Mouse (Mus musculus) cerebellum, adult (tissue): ENCODE measurements around the gene Gm26602.
A peak's percentile ranks its signal among the peaks of the same experiment; 100 is the strongest.
"Not testable (repeated sequence)": the region's sequence is repeated elsewhere in the genome, so short reads cannot be mapped to it uniquely, and the experiment has no call there.

ENCODE experiments used
- ATAC-seq: cut with Nextera tagmentation; 2 replicates; pipeline ENCODE4 v1.9.2; 2017; ENCODE audit warnings: mild to moderate bottlenecking, moderate library complexity, mixed read lengths; ENCODE audit not compliant: insufficient number of reproducible peaks, low FRiP score, low TSS enrichment

The Gm26602 gene

DNA sequence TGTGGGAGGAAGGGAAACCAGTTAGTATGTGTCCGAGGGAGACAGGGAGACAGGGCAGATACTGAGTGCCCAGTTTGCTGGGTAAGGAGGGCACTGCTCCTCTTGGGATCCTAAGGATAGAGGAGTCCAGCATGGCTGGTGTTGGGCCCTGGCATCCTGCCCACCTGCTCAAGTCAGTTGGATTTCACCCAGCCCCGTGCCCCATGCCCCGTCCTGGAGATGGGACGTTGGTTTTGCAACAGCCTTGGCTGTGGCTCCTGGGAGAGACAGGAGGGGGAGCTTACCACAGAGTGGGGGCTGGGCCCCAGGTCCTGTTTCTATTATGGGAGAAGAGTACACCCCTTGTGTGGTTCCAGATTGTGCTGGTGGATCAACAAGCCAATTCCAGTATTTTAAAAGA, 26.2 kb upstream of the Gm26602 start:
- ATAC-seq: no peak

DNA sequence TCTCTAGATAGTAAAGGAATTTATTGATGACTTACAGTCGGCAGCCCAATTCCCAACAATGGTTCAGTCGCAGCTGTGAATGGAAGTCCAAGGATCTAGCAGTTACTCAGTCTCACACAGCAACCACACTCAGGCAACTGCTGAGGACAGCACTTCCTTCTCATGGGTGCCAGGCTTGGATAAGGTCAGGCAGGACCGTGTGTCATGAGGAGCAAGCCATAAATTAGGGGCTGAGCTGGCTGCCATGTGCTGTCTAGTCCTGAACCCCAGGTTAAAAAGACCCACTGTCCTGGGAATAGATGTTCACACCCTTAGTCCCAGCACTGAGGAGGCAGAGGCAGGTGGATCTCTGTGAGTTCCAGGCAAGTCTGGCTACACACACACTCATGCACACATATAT, 25.7 kb upstream of the Gm26602 start:
- not testable (repeated sequence) for ATAC-seq

DNA sequence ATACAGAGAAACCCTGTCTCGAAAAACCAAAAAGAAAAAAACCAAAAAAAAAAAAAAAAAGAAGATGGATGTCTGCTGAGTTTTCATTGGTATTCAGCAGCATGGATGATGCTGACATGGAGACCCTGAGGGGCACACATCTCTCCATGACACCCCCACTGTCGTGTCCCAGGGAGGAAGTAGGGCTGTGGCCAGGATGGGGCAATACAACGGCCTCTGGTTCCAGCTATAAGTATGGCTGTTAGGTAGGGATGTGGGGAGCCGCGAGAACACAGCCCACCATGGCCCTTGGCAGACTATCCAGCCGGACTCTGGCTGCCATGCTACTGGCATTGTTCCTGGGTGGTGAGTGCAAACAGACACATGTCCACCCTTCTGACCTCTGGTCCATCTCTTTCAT, 24.6 kb upstream of the Gm26602 start, which contains the start of gene Elane:
Elane (plus strand) TSS at position 194 of the 400 bp plus-strand sequence.
- ATAC-seq: no peak

DNA sequence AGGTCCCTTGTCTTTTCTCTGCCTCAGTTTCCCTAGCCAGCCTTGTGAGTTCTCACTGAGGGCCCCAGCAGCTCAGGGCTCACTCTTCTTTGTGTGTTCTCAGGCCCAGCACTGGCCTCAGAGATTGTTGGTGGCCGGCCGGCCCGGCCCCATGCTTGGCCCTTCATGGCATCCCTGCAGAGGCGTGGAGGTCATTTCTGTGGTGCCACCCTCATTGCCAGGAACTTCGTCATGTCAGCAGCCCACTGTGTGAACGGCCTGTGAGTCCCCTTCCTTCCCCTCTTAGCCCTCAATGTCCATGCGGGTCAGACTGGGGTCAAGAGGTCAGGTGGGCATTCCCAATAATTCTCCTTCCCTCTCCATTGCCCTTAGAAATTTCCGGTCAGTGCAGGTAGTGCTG, 24.0 kb upstream of the Gm26602 start:
- ATAC-seq: no peak

DNA sequence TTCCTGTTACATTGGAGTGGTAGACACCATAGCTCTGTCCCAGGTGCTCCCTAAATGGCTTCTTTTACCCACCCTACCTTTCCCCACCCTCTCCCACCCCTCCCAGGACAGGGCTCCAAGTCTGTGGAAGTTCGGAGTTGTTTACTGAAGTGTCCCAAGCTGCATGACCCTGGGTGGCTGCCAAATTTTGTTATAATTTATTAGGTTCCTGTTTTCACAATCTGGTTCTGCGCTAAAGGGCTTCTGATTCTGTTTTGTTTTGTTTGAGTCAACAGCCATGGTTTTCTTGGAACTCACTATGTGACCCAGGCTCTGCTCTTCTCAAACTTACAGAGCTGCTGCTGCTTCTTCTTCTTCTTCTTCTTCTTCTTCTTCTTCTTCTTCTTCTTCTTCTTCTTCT, 21.3 kb upstream of the Gm26602 start:
- no peak for ATAC-seq

DNA sequence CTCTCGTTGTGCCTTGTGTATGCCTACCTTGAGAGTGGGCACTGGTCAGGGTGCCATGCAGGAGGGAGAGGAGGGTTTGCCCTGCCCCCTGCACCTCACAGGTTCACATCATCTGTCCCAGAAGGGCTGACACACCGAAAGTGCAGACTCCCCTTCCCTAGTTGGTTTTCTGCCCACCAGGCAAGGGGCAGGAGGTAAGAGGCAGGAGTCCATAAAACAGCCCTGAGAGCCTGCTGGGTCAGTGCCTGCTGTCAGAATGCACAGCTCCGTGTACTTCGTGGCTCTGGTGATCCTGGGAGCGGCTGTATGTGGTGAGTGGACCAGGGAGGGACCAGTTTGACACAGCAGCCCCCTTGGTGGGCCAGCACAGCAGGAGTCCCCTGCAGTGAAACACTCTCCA, 20.0 kb upstream of the Gm26602 start, which contains the start of gene Cfd:
Cfd (plus strand) TSS at position 184 of the 400 bp plus-strand sequence.
- ATAC-seq: no peak

DNA sequence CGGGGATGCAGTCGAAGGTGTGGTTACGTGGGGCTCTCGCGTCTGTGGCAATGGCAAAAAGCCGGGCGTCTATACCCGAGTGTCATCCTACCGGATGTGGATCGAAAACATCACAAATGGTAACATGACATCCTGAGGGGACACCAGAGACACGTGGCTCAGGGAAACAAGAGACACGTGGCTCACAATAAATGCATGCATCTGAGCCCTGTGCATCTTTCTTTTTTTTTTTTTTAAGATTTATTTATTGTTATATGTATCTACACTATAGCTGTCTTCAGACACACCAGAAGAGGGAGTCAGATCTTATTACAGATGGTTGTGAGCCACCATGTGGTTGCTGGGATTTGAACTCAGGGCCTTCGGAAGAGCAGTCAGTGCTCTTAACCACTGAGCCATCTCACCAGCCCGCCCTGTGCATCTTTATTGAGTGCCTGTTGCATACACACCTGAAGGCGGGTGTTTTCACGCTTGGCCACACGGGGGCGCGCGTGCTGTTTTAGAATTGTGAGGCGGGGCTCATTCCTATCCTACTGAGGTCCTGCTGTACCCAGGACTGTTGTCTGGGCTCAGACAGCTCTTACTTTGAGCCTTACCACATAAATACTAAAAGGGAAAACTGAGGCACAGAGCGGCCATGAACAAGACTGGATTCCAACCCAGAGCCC, 18.1 kb upstream of the Gm26602 start:
- ATAC-seq: not testable (repeated sequence)

DNA sequence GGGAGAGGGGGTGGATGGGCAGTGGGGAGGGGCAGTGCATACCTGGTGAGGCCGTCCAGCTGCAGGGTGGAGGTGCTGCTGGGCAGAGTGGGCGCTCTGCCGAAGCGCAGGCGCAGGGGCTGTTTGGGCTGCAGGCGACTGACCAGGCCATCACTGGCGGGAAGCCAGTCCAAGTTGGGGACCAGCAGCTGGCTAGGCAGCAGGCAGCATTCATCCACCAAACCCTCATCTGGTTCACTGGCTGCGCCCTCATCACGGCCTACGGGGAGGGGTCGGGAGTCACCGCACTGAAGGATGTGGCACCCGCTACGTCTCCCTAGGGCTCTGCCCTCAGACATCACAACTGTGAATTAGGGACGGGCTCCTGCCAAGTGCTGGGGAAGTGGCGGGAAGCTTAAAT, 14.3 kb upstream of the Gm26602 start:
- ATAC-seq: no peak

DNA sequence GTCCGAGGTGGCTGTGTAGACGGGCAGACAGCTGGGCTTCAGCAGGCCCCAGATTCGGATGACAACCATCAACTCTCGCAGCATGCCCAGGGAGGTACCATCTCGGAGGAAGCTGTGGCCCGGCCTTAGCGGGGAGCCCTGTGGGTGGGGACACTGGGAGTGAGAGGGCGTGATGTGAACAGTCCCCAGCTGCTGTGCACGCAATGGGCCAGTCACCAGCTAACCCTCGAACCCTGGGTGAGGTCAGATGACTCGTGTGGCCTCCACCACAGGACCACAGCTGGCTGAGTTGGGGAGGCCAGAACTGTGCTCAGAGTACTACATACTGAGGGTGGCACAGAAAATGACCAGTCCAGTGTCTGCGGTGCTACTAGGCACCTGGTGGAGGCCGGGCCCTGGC, 13.8 kb upstream of the Gm26602 start:
- no peak for ATAC-seq

DNA sequence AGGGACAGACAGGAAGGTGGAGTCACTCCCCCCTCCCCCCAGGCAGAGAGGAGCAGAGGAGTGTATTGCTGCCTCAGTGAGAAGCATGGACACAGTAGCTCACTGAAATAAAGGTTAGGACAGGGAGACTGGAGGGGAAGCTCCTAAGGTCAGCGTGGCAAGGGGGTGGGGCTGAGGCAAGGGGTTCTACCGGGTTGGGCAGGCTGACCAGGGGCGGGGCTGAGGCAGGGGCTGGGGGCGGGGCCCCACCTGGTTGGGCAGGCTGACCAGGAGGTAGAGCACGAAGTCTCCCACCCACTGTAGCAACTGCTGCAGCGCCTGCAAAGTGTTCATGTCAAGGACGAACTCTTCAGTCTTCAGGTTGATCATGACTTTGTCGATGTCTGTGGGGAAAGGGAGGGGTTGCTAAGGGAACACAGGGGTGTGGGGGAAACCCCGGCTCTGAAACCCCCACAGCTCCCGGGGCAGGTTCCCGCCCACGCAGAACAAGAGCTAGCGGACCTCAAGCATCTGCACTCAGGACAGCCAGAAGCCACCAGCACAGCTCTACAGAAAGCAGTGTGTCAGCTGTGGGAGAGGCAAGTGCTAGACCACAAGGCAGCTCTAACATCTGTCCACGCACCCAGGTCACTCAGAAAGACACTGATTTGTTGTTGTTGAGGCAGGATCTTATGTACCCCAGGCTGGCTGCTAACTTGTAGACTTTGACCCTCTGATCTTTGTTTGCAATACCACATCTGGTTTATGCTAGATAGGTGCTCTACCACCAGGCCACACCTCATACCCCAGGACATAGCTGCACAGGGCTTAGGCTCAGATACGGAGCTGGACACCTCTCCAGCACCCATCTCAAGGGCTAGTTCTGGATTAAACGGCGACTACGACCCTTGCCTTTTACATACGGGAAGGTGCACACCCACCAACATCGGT, 13.1 kb upstream of the Gm26602 start:
- no peak for ATAC-seq

DNA sequence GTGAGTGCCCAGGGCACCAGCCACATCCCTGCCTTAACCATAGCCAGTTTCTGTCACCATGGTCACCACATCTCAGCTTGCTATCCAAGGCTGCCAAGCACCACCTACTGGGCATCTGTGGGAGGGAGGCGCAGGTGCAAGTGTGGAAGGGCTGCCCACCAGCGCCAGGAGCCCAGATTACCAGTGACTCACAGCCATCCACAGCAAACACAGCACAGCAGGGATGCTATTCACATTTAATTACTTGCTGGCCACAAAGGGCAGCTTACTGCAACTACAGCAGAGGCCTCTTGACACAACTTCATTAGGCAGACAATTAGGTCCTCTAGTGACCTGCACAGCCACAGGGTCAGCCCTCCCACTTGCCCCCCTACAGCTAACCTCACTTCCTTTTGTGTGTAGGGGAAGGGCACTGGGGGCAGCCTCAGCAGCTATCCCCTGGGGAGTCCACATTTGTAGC, 9.7 kb upstream of the Gm26602 start:
- no peak for ATAC-seq

DNA sequence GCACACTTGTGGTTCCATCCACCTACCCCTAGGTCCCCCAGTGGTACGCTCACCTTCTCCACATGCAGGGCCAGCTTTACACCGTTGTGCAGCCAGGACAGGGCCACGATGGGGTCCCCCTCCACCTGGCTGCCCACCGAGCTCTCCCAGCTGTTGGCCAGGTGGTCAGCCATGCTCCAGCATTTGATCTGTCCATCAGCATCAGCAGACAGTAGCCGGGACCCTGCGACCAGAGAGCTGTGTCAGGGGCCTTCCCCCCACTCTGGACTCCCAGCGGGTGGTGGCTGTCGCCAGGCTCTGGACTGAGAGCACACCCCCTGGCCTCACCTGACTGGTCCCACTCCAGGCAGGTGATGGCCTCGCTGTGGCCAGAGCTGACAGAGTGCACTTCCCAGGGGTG, 3.9 kb upstream of the Gm26602 start:
- ATAC-seq: no peak

DNA sequence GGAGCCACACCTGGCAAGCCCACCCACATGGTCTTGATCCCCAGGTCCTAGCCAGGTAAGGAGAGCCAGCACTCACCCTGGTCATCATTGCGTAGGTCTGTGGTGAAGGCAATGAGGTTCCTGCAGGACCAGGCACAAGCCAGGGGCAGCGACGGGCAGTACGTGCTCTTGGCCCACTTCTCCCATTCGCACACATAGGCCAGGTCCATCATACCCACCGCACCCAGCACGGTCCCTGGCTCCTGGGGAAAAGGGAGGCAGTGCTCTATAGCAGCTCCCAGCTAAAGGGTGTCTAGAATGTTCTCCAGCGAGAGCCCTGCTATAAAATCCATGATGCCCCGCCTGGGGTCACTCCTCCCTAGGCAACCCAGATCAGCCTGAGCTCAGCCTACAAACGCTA, 3.2 kb upstream of the Gm26602 start:
- ATAC-seq: no peak

DNA sequence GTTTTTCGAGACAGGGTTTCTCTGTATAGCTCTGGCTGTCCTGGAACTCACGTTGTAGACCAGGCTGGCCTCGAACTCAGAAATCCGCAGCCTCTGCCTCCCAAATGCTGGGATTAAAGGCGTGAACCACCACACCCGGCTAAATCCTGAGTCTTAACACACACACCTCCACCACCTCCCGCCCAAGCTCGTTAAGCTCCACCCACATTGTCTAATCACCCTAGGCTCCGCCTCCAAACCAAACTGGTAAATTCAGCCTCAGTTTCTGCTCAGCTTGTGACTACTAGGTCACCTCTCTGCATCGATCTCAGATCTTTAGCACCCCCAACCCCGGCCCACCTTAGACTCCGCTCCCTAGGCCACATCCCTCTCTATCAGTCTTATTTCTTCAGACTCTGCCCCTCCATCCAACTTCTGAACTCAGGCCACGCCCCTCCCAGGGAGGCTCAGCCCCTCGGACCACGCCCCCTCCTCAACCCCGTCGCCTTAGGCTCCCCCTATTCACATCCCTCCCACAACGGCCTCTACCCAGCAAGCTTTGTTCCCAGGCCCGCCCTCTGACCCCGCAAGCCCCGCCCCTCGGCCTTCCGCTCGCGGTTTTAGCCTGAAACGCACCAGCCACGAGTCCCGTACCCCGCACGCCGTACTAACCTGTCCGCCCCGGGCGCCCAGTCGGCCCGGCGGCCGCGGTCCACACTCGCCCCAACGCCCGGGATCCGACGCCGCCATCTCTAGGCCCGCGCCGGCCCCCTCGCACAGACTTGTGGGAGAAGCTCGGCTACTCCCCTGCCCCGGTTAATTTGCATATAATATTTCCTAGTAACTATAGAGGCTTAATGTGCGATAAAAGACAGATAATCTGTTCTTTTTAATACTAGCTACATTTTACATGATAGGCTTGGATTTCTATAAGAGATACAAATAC, 2.2 kb upstream of the Gm26602 start, which contains the start of gene Med16:
Med16 (minus strand) TSS at position 757 of the 925 bp plus-strand sequence.
- ATAC-seq: peak; percentile 79

DNA sequence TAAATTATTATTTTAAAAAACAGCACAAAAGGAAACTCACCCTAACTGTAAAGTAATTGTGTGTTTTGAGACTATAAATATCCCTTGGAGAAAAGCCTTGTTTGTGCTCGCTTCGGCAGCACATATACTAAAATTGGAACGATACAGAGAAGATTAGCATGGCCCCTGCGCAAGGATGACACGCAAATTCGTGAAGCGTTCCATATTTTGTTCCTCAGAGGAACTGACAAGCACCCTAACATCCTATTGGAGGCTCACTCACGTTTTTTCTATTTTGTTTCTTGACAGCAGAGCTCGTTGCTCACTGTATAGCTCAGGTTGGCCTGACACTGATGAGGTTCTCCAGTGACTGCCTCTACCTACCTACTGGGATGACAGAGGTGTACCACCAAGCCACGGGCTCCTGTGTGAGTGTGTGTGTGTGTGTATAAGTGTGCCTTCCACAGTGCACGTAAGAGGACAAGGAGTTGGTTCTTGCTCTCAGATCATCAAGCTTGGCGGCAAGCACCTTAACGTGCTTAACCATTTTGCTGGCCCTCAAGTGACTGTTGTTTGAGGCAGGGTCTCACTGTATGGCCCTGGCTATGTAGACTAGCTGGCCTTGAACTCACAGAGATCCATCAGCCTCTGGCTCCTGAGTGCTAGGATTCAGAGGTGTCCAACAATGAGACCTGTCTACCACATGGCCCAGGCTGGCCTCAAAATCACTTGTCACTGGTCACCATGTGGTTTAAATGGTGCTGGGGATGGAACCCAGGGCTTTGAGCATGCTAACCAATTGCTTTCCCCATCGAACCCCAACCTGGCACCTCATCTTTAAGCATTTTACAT, 1.3 kb upstream of the Gm26602 start:
- no peak for ATAC-seq

DNA sequence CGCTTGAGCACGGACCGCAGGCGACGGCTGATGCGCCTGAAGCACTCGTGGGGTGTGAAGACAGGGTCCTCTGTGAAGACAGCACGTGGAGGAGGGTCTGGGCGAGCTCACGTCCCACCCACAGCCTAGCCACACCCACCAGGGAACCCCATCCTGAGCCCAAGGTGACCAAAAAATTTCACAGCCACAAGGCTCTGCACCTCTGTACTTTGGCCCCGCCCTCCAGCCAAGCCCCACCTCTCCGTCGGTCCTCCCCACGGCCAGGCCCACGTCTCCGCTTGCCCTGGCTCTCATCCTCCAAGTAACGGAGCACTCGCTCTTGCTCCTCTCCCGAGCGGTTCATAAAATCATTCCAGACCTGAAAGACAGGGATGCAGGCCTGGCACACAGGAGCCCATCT, 1.8 kb downstream of the Gm26602 start:
- no peak for ATAC-seq

DNA sequence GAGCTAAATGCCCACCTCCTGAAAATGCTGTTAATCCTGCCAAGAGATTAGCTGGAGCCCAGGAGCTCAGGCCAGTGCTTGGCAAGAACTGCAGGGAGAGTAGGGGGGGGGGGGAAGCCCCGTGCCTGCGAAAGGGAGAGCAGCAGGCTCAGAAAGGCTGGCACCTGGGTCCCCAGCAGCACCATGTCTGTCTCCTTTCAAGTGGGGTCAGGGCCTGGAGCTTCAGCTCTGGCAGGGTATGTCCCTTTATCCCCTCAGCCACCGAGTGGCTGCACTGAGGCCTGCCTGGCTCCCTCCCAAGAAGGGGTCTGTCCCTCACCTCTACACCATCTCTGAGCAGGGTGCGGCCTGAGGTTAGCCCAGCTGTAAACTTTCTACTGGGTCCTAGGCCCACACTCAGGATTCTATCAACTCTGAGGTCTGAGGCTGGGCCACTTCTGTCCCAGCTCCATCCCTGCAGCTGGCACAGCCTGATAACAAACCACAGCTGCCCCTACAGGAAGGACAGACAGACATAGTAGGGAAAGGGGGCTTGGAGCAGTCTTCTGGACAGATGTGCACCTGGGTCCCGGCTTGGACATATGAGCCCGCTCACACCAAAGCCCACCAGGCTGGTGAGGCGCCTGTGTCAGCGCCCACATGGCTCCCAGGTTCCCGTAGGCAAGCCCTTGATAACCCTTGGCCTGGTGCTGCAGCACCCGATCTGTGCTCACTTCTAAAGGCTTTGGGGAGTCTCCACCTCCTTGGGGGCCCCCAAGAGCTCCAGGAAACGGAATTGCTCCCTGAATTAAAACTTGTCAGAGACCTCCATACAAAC, 3.7 kb downstream of the Gm26602 start:
- ATAC-seq: no peak

DNA sequence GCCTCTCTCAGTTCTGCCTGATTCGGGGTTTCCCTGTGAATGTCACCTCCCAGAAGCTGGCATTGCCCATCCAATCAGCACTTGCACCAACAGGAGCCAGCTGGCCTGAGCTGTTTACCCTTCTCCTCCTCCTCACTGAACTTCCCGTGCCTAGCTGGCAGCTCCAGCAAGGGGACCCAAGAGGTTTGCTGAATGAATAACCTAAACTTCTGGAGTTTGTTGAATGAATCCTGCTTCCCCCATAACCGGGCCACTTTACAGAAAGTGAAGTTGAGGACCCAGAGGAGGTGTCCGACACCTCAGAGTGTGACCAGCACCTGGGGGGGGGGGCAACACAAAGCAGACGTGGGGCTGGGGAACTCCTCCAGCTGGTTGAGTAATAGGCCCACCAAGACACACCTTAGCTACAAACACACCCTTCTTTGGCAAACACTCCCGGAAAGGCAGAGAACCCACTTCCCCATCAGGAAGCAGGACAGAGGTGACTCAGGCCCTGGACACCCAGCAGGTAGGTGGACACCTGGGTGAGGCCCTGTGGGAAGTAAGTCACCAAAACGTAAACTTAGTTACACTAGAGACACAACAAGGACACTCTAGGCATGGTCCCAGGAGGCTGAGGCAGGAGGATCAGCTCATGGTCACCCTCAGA, 4.4 kb downstream of the Gm26602 start:
- ATAC-seq: no peak
